Mouse (Mus musculus) mouse embryonic stem cell (cell line): ENCODE results near the gene Cck.

ENCODE experiments used
- in situ Hi-C, 2 experiments: fragments of 300-500 bp; cut with MboI; formaldehyde crosslinking; loops; 1 replicate in 1 of 2; 3 replicates in 1 of 2; pipeline ENCODE4 v1.14.3; 2019 to 2020; ENCODE audit warnings: low sequenced_read_pairs in 2 of 2, low pct_unique_long_range_greater_than_20kb in 1 of 2, mixed read lengths in 1 of 2; ENCODE audit not compliant: unreplicated experiment in 1 of 2

Cck gene

GRCm38 (mm10) chr9:121495529-121495928 lies at the start of gene Cck:
Gene Cck, minus strand, starts transcription at chr9:121495694.
- in situ Hi-C loops = loop anchor here in 1 of 2 experiments (25.0 kb wide), 1 partner anchor 192 kb away; no protein-coding TSS in a partner anchor

- in situ Hi-C loops = no loop called here
Observed at GRCm38 (mm10) chr9:121541530-121541929, 46.0 kb upstream of the Cck start.

- in situ Hi-C loops = no loop called here
Observed at GRCm38 (mm10) chr9:121532626-121533025, 37.1 kb upstream of the Cck start.

- in situ Hi-C loops = no loop called here
Observed at GRCm38 (mm10) chr9:121528605-121529357, 33.3 kb upstream of the Cck start.

- in situ Hi-C loops = no loop called here
Observed at GRCm38 (mm10) chr9:121526171-121526570, 30.7 kb upstream of the Cck start.

GRCm38 (mm10) chr9:121520047-121520446 lies 24.6 kb upstream of the Cck start:
- in situ Hi-C loops = no loop called here

GRCm38 (mm10) chr9:121514462-121514861 lies 19.0 kb upstream of the Cck start:
- in situ Hi-C loops = no loop called here

GRCm38 (mm10) chr9:121511911-121512310 lies 16.4 kb upstream of the Cck start:
- in situ Hi-C loops = no loop called here

- in situ Hi-C loops = no loop called here
Observed at GRCm38 (mm10) chr9:121506478-121507180, 11.1 kb upstream of the Cck start.

GRCm38 (mm10) chr9:121505346-121505745 lies 9.9 kb upstream of the Cck start:
- in situ Hi-C loops = no loop called here

- in situ Hi-C loops = loop anchor here in 1 of 2 experiments (25.0 kb wide), 1 partner anchor 191 kb away; no protein-coding TSS in a partner anchor
Observed at GRCm38 (mm10) chr9:121496102-121496501, 608 bp upstream of the Cck start.

- in situ Hi-C loops = loop anchor here in 1 of 2 experiments (25.0 kb wide), 1 partner anchor 193 kb away; no protein-coding TSS in a partner anchor
Observed at GRCm38 (mm10) chr9:121494006-121494767, 1.3 kb downstream of the Cck start.

GRCm38 (mm10) chr9:121491592-121492240 lies 3.8 kb downstream of the Cck start:
- in situ Hi-C loops = loop anchor here in 1 of 2 experiments (25.0 kb wide), 1 partner anchor 196 kb away; no protein-coding TSS in a partner anchor

GRCm38 (mm10) chr9:121487216-121487615 lies 8.3 kb downstream of the Cck start:
- in situ Hi-C loops = loop anchor here (10.0 to 25.0 kb wide), 3 partner anchors 188 to 338 kb away; no protein-coding TSS in a partner anchor

- in situ Hi-C loops = loop anchor here (10.0 to 25.0 kb wide), 2 partner anchors 208 to 225 kb away; no protein-coding TSS in a partner anchor
Observed at GRCm38 (mm10) chr9:121479453-121479852, 16.0 kb downstream of the Cck start.

GRCm38 (mm10) chr9:121477305-121477911 lies 18.1 kb downstream of the Cck start:
- in situ Hi-C loops = loop anchor here (10.0 to 25.0 kb wide), 2 partner anchors 210 to 223 kb away; no protein-coding TSS in a partner anchor

- in situ Hi-C loops = loop anchor here (10.0 to 25.0 kb wide), 2 partner anchors 212 to 221 kb away; no protein-coding TSS in a partner anchor
Observed at GRCm38 (mm10) chr9:121475488-121476452, 19.7 kb downstream of the Cck start.
